Mouse (Mus musculus): ENCODE measurements around the gene Zbtb22.
"Not testable (repeated sequence)": the region's sequence is repeated elsewhere in the genome, so short reads cannot be mapped to it uniquely, and the experiment has no call there.

The Zbtb22 gene

GRCm38 (mm10) chr17:33904835-33905234 lies 10.9 kb upstream of the Zbtb22 start, which contains the start of gene Platr17:
Gene Platr17 (plus strand): TSS chr17:33905135.
- not testable (repeated sequence) for DNase-seq

GRCm38 (mm10) chr17:33908331-33909076 lies 7.2 kb upstream of the Zbtb22 start:
- peak; percentile 43 for DNase-seq

GRCm38 (mm10) chr17:33909077-33909868 lies 6.4 kb upstream of the Zbtb22 start, which contains the start of gene Daxx:
Gene Daxx (plus strand): TSS chr17:33909414.
- peak; percentile 99 for DNase-seq

- peak; percentile 58 for DNase-seq
Observed at GRCm38 (mm10) chr17:33909869-33910250, 5.8 kb upstream of the Zbtb22 start.

- DNase-seq = no peak
Observed at GRCm38 (mm10) chr17:33910346-33911051, 5.2 kb upstream of the Zbtb22 start.

GRCm38 (mm10) chr17:33911052-33911812 lies 4.5 kb upstream of the Zbtb22 start:
- no peak for DNase-seq

GRCm38 (mm10) chr17:33911813-33912414 lies 3.8 kb upstream of the Zbtb22 start:
- no peak for DNase-seq

GRCm38 (mm10) chr17:33913264-33913663 lies 2.4 kb upstream of the Zbtb22 start:
- no peak for DNase-seq

- DNase-seq = no peak
Observed at GRCm38 (mm10) chr17:33913905-33914304, 1.8 kb upstream of the Zbtb22 start.

GRCm38 (mm10) chr17:33914969-33915391 lies 724 bp upstream of the Zbtb22 start:
- no peak for DNase-seq

- peak; percentile 56 for DNase-seq
Observed at GRCm38 (mm10) chr17:33916294-33916693, 590 bp downstream of the Zbtb22 start.

- DNase-seq = no peak
Observed at GRCm38 (mm10) chr17:33916847-33917655, 1.3 kb downstream of the Zbtb22 start.

GRCm38 (mm10) chr17:33917656-33918292 lies 2.1 kb downstream of the Zbtb22 start:
- no peak for DNase-seq

- DNase-seq = no peak
Observed at GRCm38 (mm10) chr17:33918293-33919203, 2.8 kb downstream of the Zbtb22 start.

- peak; percentile 87 for DNase-seq
Observed at GRCm38 (mm10) chr17:33919351-33920281, 3.9 kb downstream of the Zbtb22 start.

GRCm38 (mm10) chr17:33920282-33921097 lies 4.8 kb downstream of the Zbtb22 start:
- DNase-seq = peak; percentile 92

- DNase-seq = no peak
Observed at GRCm38 (mm10) chr17:33921361-33921760, 5.7 kb downstream of the Zbtb22 start.

Data from lung, postnatal 14 days (tissue).